Mouse (Mus musculus): ENCODE measurements around the gene Fam50a.
A peak's percentile ranks its signal among the peaks of the same experiment; 100 is the strongest.
"Not testable (repeated sequence)": the region's sequence is repeated elsewhere in the genome, so short reads cannot be mapped to it uniquely, and the experiment has no call there.

Gene Fam50a

GRCm38 (mm10) chrX:74330166-74330930 is 17.5 kb downstream of the Fam50a start:
- no peak for DNase-seq (ENCODE audit: low spot score)

- DNase-seq (ENCODE audit: low spot score) = no peak
Measured at GRCm38 (mm10) chrX:74352645-74353466, 40.0 kb downstream of the Fam50a start.

GRCm38 (mm10) chrX:74353467-74353770 is 40.6 kb downstream of the Fam50a start, which contains the start of gene Lage3:
Lage3 (minus strand) TSS chrX:74353618.
- peak; percentile 56 for DNase-seq (ENCODE audit: low spot score)

GRCm38 (mm10) chrX:74357069-74357468 is 44.2 kb downstream of the Fam50a start:
- not testable (repeated sequence) for DNase-seq (ENCODE audit: low spot score)

- DNase-seq (ENCODE audit: low spot score) = no peak
Measured at GRCm38 (mm10) chrX:74359171-74359570, 46.3 kb downstream of the Fam50a start.

GRCm38 (mm10) chrX:74367512-74367911 is 54.7 kb downstream of the Fam50a start:
- DNase-seq (ENCODE audit: low spot score) = no peak

- DNase-seq (ENCODE audit: low spot score) = no peak
Measured at GRCm38 (mm10) chrX:74368209-74368909, 55.5 kb downstream of the Fam50a start.
